Mouse (Mus musculus) kidney, adult 10 weeks (tissue): ENCODE results near the gene Mxra7. TPM values are rescaled to one million over a fixed set of nuclear protein-coding genes. Genes with fewer than 3 reads are reported as not detected.

ENCODE experiments used
- polyA plus RNA-seq: library from polyadenylated mRNA; stranded (reverse); fragments of 350-450 nt; fragmentation: Illumina TruSeq; extraction: RNeasy Lipid Tissue Mini Kit (QIAGEN cat#74804); gene quantifications from one replicate; pipeline ENCODE4 v1.2.3, GENCODE M21; 2014; ENCODE audit warnings: low read depth, low replicate concordance

Gene Mxra7
- 6.0 TPM for polyA plus RNA-seq

DNA sequence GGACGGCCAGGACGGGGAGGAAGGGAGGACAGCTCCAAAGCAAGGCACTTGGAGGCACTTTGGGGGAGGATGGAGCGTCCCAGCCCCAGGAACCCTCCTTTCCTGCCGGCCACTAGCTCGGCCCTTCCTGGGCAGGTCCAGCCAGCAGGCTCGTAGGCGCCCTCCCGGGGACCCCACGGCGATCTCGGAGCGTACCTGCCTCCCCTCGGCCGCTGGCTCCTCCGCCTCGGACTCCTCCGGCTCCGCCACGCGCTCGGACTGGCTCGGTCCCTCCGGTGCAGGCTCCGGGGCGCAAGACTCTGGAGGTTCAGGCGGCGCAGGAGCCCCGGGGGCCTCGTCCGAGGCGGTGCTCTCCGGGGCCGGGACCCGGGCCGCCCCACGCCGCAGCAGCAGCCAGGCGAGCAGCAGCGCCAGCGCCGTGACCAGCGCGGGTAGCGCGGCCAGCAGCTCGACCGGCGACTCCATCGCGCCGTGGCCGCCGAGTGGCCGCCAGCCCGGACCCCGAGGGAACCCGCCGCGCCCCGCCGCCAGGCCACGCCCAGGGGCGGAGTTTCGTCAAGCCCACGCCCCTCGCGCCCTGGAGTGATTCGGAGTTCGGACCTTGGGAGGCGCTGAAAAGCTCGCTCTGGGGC, at the start of gene Mxra7:
Mxra7 (minus strand) TSS at position 513 of the 632 bp plus-strand sequence.

DNA sequence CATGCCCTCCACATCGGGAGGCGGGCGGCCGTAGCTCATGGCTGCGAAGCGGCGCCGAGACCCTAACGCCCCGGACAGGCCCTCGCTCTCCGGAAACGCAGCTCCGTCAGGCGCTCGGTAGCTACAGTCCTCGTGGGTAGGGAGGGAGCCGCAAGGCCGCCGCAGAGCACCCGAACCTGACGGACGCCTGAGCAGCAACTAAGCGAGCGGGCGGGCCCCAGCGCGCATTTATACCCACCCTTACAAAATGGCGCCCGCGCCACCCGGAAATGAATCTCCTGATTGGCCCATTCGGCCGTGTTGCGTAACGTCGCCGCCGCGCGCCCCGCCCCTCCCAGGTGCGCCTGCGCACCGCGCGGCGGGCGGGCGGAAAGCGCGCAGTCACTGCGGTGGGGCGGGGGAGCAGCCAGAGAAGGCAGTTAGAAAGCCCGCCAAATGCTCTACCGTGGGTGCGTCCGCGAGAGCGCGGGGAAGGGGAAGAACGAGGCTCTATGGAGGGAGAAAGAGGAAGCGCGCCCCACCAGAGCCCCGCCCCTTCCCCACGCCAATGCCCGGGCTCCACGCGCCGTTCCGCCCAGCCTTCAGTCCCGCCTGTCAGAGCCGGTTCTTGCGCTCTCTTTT, 25.2 kb upstream of the Mxra7 start, which contains the start of gene Srsf2:
Srsf2 (minus strand) TSS at position 204 of the 621 bp plus-strand sequence.

DNA sequence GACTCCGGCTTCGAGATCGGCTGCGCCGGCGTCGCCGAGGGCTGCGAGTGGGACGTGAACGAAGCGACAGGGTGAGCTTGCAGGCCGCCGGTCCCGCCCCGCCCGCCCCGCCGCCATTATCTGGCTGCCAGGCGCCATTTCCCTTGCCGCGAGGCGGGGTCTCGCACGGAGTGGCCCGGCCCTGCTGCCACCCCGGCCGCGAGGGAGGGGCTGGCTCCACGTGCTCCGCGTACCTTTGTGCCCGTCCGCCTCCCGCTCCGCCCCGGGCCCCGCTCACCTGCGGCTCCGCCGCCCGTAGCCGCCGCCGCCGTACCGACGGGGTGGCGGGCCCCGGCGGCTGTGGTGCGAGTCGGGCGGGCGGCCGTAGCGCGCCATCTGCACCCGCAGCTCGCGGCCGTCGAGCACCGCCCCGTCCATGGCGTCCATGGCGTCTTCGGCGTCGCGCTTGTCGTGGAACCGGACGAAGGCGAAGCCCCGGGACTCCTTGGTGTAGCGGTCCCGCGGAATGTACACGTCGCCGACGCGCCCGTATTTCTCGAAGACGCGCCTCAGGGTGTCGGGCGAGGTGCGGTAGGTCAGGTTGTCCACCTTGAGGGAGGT, 24.5 kb upstream of the Mxra7 start, which contains the start of gene Mfsd11:
Mfsd11 (plus strand) TSS at position 150 of the 600 bp plus-strand sequence.

DNA sequence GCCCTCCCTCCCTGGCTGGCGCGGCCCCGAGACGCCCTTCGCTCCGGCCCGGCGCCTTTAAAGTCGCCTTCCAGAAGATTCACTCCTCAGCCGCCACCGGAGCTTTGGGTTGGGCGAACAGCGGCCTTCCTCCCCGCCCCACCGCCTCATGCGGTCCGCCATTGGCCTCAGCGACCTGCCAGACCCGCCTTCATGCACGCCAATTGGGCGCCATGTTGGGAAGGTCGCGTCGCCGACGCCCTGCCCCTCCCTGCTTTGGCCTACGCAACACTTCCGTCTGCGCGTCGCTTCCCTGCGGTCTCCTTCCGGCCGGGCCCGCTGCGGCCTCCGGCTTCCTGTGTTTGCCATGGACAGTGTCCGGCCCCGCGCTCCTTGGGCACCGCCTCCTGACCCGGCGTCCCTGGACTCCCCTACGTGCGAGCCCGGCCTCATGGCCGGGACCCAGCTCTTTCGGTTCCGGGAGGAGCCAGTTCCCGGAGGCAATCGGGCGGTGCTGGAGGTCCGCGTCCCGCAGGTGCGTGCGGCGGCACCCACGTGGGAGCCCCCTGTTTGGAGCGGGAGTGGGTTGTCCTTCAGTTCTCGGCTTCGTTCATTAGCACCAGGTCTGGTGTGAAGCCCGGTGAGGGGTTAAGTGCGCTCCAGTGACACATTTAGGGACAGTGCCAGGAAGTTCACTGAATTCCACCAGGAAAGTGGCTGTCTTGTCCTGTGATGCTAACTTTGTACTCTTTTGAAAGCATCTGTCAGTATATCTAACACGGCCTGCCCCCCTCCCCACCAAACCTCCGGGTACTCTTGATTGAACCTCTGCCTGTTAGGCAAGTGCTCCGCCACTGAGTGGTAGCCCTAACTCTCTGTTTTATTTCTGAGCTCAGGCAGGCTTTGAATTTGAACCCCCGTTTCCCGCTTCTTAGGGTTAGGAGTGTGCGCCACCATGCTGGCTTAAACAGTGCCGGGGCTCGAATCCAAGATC, 15.7 kb upstream of the Mxra7 start, which contains the start of the genes Mettl23 and Jmjd6:
Mettl23 (plus strand) TSS at position 18 of the 973 bp plus-strand sequence.
Jmjd6 (minus strand) TSS at position 189 of the 973 bp plus-strand sequence.

DNA sequence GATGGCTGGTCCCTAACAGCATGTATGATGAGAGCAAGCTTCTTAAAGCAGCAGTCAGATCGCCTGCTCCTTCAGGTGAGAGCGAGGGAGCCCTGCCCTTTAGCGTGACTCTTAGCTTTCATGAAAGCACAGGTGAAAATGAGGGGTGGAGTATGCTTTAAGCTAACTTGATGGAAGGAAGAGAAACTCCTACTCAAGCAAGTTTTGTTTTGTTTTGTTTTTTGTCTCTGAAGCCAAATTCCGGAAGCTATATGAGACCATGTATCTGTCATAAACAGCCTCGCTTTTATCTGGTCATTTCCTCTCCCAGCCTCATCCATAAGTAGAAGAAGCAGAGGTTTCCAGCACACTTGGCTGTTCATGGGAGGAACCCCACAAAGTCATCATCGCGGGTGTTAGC, 52.4 kb downstream of the Mxra7 start, which contains the start of gene St6galnac1:
St6galnac1 (minus strand) TSS at position 101 of the 400 bp plus-strand sequence.

Other genes starting within 250 kb of the Mxra7 start
- 1.1 TPM for gene Ube2o, start 246.6 kb downstream of the Mxra7 start, polyA plus RNA-seq
- not detected for gene Aanat, start 241.6 kb downstream of the Mxra7 start, polyA plus RNA-seq
- gene Rhbdf2, start 201.0 kb downstream of the Mxra7 start, polyA plus RNA-seq: 0.20 TPM
- gene Prcd, start 174.5 kb downstream of the Mxra7 start, polyA plus RNA-seq: not detected
- 0.24 TPM for gene Cygb, start 173.7 kb downstream of the Mxra7 start, polyA plus RNA-seq
- not detected for gene St6galnac1, start 52.5 kb downstream of the Mxra7 start, polyA plus RNA-seq
- gene Mettl23, start 15.2 kb upstream of the Mxra7 start, polyA plus RNA-seq: 60.9 TPM
- gene Jmjd6, start 15.4 kb upstream of the Mxra7 start, polyA plus RNA-seq: 8.4 TPM
- gene Mfsd11, start 24.4 kb upstream of the Mxra7 start, polyA plus RNA-seq: 31.9 TPM
- gene Srsf2, start 25.0 kb upstream of the Mxra7 start, polyA plus RNA-seq: 336 TPM
- not detected for gene Mgat5b, start 90.8 kb upstream of the Mxra7 start, polyA plus RNA-seq